Mouse (Mus musculus) lung, postnatal 0 days (tissue): ENCODE measurements around the gene Gm45713. TPM values are rescaled to one million over a fixed set of nuclear protein-coding genes. Genes with fewer than 3 reads are reported as not detected.
A peak's percentile ranks its signal among the peaks of the same experiment; 100 is the strongest.

Source experiments
- ATAC-seq: fragments of 200-750 bp; cut with Nextera tagmentation; 2 replicates; pipeline ENCODE4 v1.8.0; 2017; ENCODE audit warnings: moderate library complexity
- DNase-seq: peaks from one replicate; pipeline ENCODE4 v3.0.0-alpha.2; 2016; ENCODE audit warnings: low spot score
- H3K27ac ChIP-seq: fragments of 300-500 bp; sonication (generic); 2 replicates; pipeline ENCODE4 v1.5.1; 2014; ENCODE audit warnings: antibody characterized with exemption, mild to moderate bottlenecking, low read length, mixed read lengths
- H3K27me3 ChIP-seq: fragments of 300-500 bp; sonication (generic); replicated peaks from 2 replicates; pipeline ENCODE4 v1.6.1; 2014; ENCODE audit warnings: low read length, mixed read lengths; ENCODE audit not compliant: insufficient read depth
- H3K36me3 ChIP-seq: fragments of 300-500 bp; sonication (generic); 2 replicates; pipeline ENCODE4 v1.6.1; 2014; ENCODE audit warnings: low read length, mixed read lengths; ENCODE audit not compliant: insufficient read depth
- H3K4me1 ChIP-seq: fragments of 300-500 bp; sonication (generic); 2 replicates; pipeline ENCODE4 v1.6.1; 2014; ENCODE audit warnings: antibody characterized with exemption, low read depth, low read length, mixed read lengths; ENCODE audit not compliant: insufficient read depth
- H3K4me2 ChIP-seq: fragments of 300-500 bp; sonication (generic); replicated peaks from 2 replicates; pipeline ENCODE4 v1.6.1; 2014; ENCODE audit warnings: low read depth, mild to moderate bottlenecking, low read length, moderate library complexity, mixed read lengths
- H3K4me3 ChIP-seq: fragments of 300-500 bp; sonication (generic); 2 replicates; pipeline ENCODE4 v1.5.1; 2014; ENCODE audit warnings: low read depth, low read length
- H3K9ac ChIP-seq: fragments of 300-500 bp; sonication (generic); replicated peaks from 2 replicates; pipeline ENCODE4 v1.6.1; 2014; ENCODE audit warnings: low read depth, mild to moderate bottlenecking
- H3K9me3 ChIP-seq: fragments of 300-500 bp; sonication (generic); 2 replicates; pipeline ENCODE4 v1.6.1; 2016; ENCODE audit warnings: low read length, mixed read lengths
- CTCF ChIP-seq: IDR thresholded peaks from 2 replicates; pipeline ENCODE4 v1.5.1; 2016; ENCODE audit warnings: antibody characterized with exemption, mild to moderate bottlenecking
- EP300 ChIP-seq: IDR thresholded peaks from 2 replicates; pipeline ENCODE4 v1.6.1; 2016; ENCODE audit warnings: antibody characterized with exemption, mild to moderate bottlenecking, control low read depth
- WGBS: fragments of 180-500 bp; shearing (Covaris S2); extraction: QIAGEN DNeasy Blood & Tissue Kit; methylation state at CpG from one replicate; pipeline ENCODE4 v1.1.7; 2014; 5-methylcytosine and 5-hydroxymethylcytosine counted together
- polyA plus RNA-seq: library from polyadenylated mRNA; unstranded; fragments of >200 nt; fragmentation: Nextera tagmentation; extraction: Ambion mirVana; gene quantifications from 2 replicates; pipeline ENCODE4 v1.2.1, GENCODE M21; 2015

Gm45713 gene
- polyA plus RNA-seq, 1 experiment from 2014 or later: 0.62 TPM

- H3K4me3 ChIP-seq: no peak overlapping the region
- ATAC-seq (no peak), DNase-seq (no peak)
- 0 out of 2 replicates have a peak, but pooled peaks cover 5% of the 10 kb centered on the region for H3K4me1 ChIP-seq
- H3K4me2 ChIP-seq: no peak overlapping the region
- H3K9ac ChIP-seq: no peak overlapping the region
- no peak for TF ChIP-seq EP300
- TF ChIP-seq CTCF: no peak
- no peaks in the 10 kb centered on the region for H3K36me3 ChIP-seq
- 46% methylated on average over 11 of the region's 11 CpGs for WGBS
- H3K9me3 ChIP-seq: no peaks in the 10 kb centered on the region; the same call in 1 of the 2 replicates
- peaks cover 69% of the 10 kb centered on the region for H3K27me3 ChIP-seq
- no peak overlapping the region for H3K27ac ChIP-seq
Measured at GRCm38 (mm10) chr7:45165701-45166100, 29.7 kb upstream of the Gm45713 start.

- no peaks in the 10 kb centered on the region for H3K9me3 ChIP-seq
- no peak overlapping the region for H3K27ac ChIP-seq
- no peak for TF ChIP-seq EP300
- TF ChIP-seq CTCF: no peak
- 60% methylated on average over 5 of the region's 5 CpGs for WGBS
- ATAC-seq (no peak), DNase-seq (no peak)
- peaks cover 64% of the 10 kb centered on the region for H3K27me3 ChIP-seq
- no peaks in the 10 kb centered on the region for H3K36me3 ChIP-seq
- no peak overlapping the region for H3K4me2 ChIP-seq
- no peak overlapping the region for H3K9ac ChIP-seq
- 0 out of 2 replicates have a peak, but pooled peaks cover 5% of the 10 kb centered on the region for H3K4me1 ChIP-seq
- H3K4me3 ChIP-seq: no peak overlapping the region
Measured at GRCm38 (mm10) chr7:45164833-45165232, 28.8 kb upstream of the Gm45713 start.

- H3K27me3 ChIP-seq: peaks cover 55% of the 10 kb centered on the region
- 0 out of 2 replicates have a peak, but pooled peaks cover 5% of the 10 kb centered on the region for H3K4me1 ChIP-seq
- no peak within 1 kb of the TSS for H3K27ac ChIP-seq
- DNase-seq (peak; percentile 41), ATAC-seq (no peak; the same call in 1 of the 2 replicates)
- H3K4me2 ChIP-seq: peak within 1 kb of the TSS; percentile 64
- peak within 1 kb of the TSS; percentile 39 for H3K4me3 ChIP-seq
- TF ChIP-seq CTCF: no peak
- no peak for TF ChIP-seq EP300
- 3% methylated on average over 31 of the region's 41 CpGs for WGBS
- no peaks in the 10 kb centered on the region for H3K36me3 ChIP-seq
- H3K9ac ChIP-seq: no peak within 1 kb of the TSS; the same call in 1 of the 2 replicates
- no peaks in the 10 kb centered on the region for H3K9me3 ChIP-seq
Measured at GRCm38 (mm10) chr7:45163735-45164490, 27.9 kb upstream of the Gm45713 start, which contains the start of gene Slc17a7. TSS of gene Slc17a7 (plus strand) at chr7:45163949.

- H3K4me1 ChIP-seq: 0 out of 2 replicates have a peak, but pooled peaks cover 5% of the 10 kb centered on the region
- ATAC-seq (no peak), DNase-seq (no peak)
- WGBS: 66% methylated on average over 9 of the region's 9 CpGs
- no peaks in the 10 kb centered on the region for H3K36me3 ChIP-seq
- no peak overlapping the region for H3K4me3 ChIP-seq
- peaks cover 47% of the 10 kb centered on the region for H3K27me3 ChIP-seq
- TF ChIP-seq CTCF (no peak), EP300 (no peak)
- no peak overlapping the region for H3K4me2 ChIP-seq
- H3K27ac ChIP-seq: no peak overlapping the region
- H3K9ac ChIP-seq: no peak overlapping the region
- H3K9me3 ChIP-seq: no peaks in the 10 kb centered on the region
Measured at GRCm38 (mm10) chr7:45162996-45163615, 27.1 kb upstream of the Gm45713 start.

- Histone ChIP-seq H3K9ac (no peak overlapping the region), H3K4me2 (peak overlapping the region; percentile 69), H3K4me3 (peak overlapping the region; percentile 26; the same call in 1 of the 2 replicates), H3K27ac (no peak overlapping the region), H3K4me1 (0 out of 2 replicates have a peak, but pooled peaks cover 5% of the 10 kb centered on the region), H3K36me3 (no peaks in the 10 kb centered on the region), H3K27me3 (peaks cover 41% of the 10 kb centered on the region), H3K9me3 (no peaks in the 10 kb centered on the region)
- peak; percentile 23 for DNase-seq
- no peak; the same call in 1 of the 2 replicates for ATAC-seq
- TF ChIP-seq CTCF: no peak
- no peak for TF ChIP-seq EP300
- WGBS: 25% methylated on average over 6 of the region's 6 CpGs
Measured at GRCm38 (mm10) chr7:45162551-45162950, 26.5 kb upstream of the Gm45713 start.
